Mouse (Mus musculus): ENCODE data around the gene Lamtor3. TPM values are rescaled to one million over a fixed set of nuclear protein-coding genes. Genes with fewer than 3 reads are reported as not detected.

The Lamtor3 gene
- polyA plus RNA-seq, 1 experiment, result 104 TPM

GRCm38 (mm10) chr3:137972989-137973388 is 54.7 kb downstream of the Lamtor3 start:
- Histone ChIP-seq H3K27ac (ENCODE audit: insufficient read depth, low read depth, low read length) (no peak overlapping the region), H3K4me1 (ENCODE audit: control insufficient read depth, insufficient read depth, low read length) (peaks cover 22% of the 10 kb centered on the region), H3K4me3 (ENCODE audit: insufficient read depth, low read length) (no peak overlapping the region)
- TF ChIP-seq POLR2A (IDR thresholded peaks at IDR 0.05; ENCODE audit: borderline replicate concordance, low read depth, low read length) (no peak), CTCF (IDR thresholded peaks at IDR 0.05; ENCODE audit: low read depth, low read length) (no peak)

- Histone ChIP-seq H3K4me3 (ENCODE audit: insufficient read depth, low read length) (no peak overlapping the region), H3K4me1 (ENCODE audit: control insufficient read depth, insufficient read depth, low read length) (peaks cover 19% of the 10 kb centered on the region), H3K27ac (ENCODE audit: insufficient read depth, low read depth, low read length) (no peak overlapping the region)
- no peak for TF ChIP-seq POLR2A (IDR thresholded peaks at IDR 0.05; ENCODE audit: borderline replicate concordance, low read depth, low read length)
These were observed 56.0 kb downstream of the Lamtor3 start for GRCm38 (mm10) chr3:137974306-137974705.

- no peak overlapping the region for H3K4me3 ChIP-seq (ENCODE audit: insufficient read depth, low read length)
- no peak for TF ChIP-seq CTCF (IDR thresholded peaks at IDR 0.05; ENCODE audit: low read depth, low read length)
- peaks cover 24% of the 10 kb centered on the region for H3K4me1 ChIP-seq (ENCODE audit: control insufficient read depth, insufficient read depth, low read length)
- H3K27ac ChIP-seq (ENCODE audit: insufficient read depth, low read depth, low read length), result no peak overlapping the region
These were observed 57.1 kb downstream of the Lamtor3 start for GRCm38 (mm10) chr3:137975435-137975834.

- Histone ChIP-seq H3K4me1 (ENCODE audit: control insufficient read depth, insufficient read depth, low read length) (peaks cover 22% of the 10 kb centered on the region), H3K27ac (ENCODE audit: insufficient read depth, low read depth, low read length) (no peak overlapping the region), H3K4me3 (ENCODE audit: insufficient read depth, low read length) (no peak overlapping the region)
- TF ChIP-seq POLR2A (IDR thresholded peaks at IDR 0.05; ENCODE audit: borderline replicate concordance, low read depth, low read length) (no peak), CTCF (IDR thresholded peaks at IDR 0.05; ENCODE audit: low read depth, low read length) (no peak)
These were observed 57.6 kb downstream of the Lamtor3 start for GRCm38 (mm10) chr3:137975856-137976423.

GRCm38 (mm10) chr3:137976943-137977628 is 58.8 kb downstream of the Lamtor3 start:
- no peak for TF ChIP-seq CTCF (IDR thresholded peaks at IDR 0.05; ENCODE audit: low read depth, low read length)
- TF ChIP-seq POLR2A (IDR thresholded peaks at IDR 0.05; ENCODE audit: borderline replicate concordance, low read depth, low read length), result no peak
- Histone ChIP-seq H3K4me1 (ENCODE audit: control insufficient read depth, insufficient read depth, low read length) (peaks cover 26% of the 10 kb centered on the region), H3K4me3 (ENCODE audit: insufficient read depth, low read length) (no peak overlapping the region), H3K27ac (ENCODE audit: insufficient read depth, low read depth, low read length) (no peak overlapping the region)

- TF ChIP-seq POLR2A (IDR thresholded peaks at IDR 0.05; ENCODE audit: borderline replicate concordance, low read depth, low read length) (no peak), CTCF (IDR thresholded peaks at IDR 0.05; ENCODE audit: low read depth, low read length) (no peak)
- Histone ChIP-seq H3K27ac (ENCODE audit: insufficient read depth, low read depth, low read length) (no peak overlapping the region), H3K4me3 (ENCODE audit: insufficient read depth, low read length) (no peak overlapping the region), H3K4me1 (ENCODE audit: control insufficient read depth, insufficient read depth, low read length) (peaks cover 26% of the 10 kb centered on the region)
These were observed 59.3 kb downstream of the Lamtor3 start for GRCm38 (mm10) chr3:137977629-137978041.

- Histone ChIP-seq H3K4me1 (ENCODE audit: control insufficient read depth, insufficient read depth, low read length) (peaks cover 26% of the 10 kb centered on the region), H3K4me3 (ENCODE audit: insufficient read depth, low read length) (no peak overlapping the region), H3K27ac (ENCODE audit: insufficient read depth, low read depth, low read length) (no peak overlapping the region)
- TF ChIP-seq CTCF (IDR thresholded peaks at IDR 0.05; ENCODE audit: low read depth, low read length) (no peak), POLR2A (IDR thresholded peaks at IDR 0.05; ENCODE audit: borderline replicate concordance, low read depth, low read length) (no peak)
These were observed 59.9 kb downstream of the Lamtor3 start for GRCm38 (mm10) chr3:137978233-137978632.

Other genes starting within 250 kb of the Lamtor3 start
- gene Gm21962, start 247.0 kb upstream of the Lamtor3 start, polyA plus RNA-seq (2012; ENCODE audit: insufficient read depth, insufficient read length, missing spikeins), result not detected in 2 replicates
- 619 and 702 TPM in 2 replicates for gene H2afz, start 54.0 kb upstream of the Lamtor3 start, polyA plus RNA-seq (2012; ENCODE audit: insufficient read depth, insufficient read length, missing spikeins)
- 55.8 and 62.7 TPM in 2 replicates for gene Dnajb14, start 50.8 kb upstream of the Lamtor3 start, polyA plus RNA-seq (2012; ENCODE audit: insufficient read depth, insufficient read length, missing spikeins)
- 46.2 and 48.5 TPM in 2 replicates for gene Dapp1, start 63.0 kb downstream of the Lamtor3 start, polyA plus RNA-seq (2012; ENCODE audit: insufficient read depth, insufficient read length, missing spikeins)
- not detected in 2 replicates for gene 1110002E22Rik, start 146.5 kb downstream of the Lamtor3 start, polyA plus RNA-seq (2012; ENCODE audit: insufficient read depth, insufficient read length, missing spikeins)
- not detected in 2 replicates for gene Gm5105, start 148.9 kb downstream of the Lamtor3 start, polyA plus RNA-seq (2012; ENCODE audit: insufficient read depth, insufficient read length, missing spikeins)
- gene Trmt10a, start 224.9 kb downstream of the Lamtor3 start, polyA plus RNA-seq (2012; ENCODE audit: insufficient read depth, insufficient read length, missing spikeins), result 2.6 and 4.7 TPM in 2 replicates
- gene Mttp, start 226.5 kb downstream of the Lamtor3 start, polyA plus RNA-seq (2012; ENCODE audit: insufficient read depth, insufficient read length, missing spikeins), result 0.27 and 1.0 TPM in 2 replicates